Mouse (Mus musculus) 3134 (cell line): ENCODE results near the gene Parvb.
"Not testable (repeated sequence)": the region's sequence is repeated elsewhere in the genome, so short reads cannot be mapped to it uniquely, and the experiment has no call there.

ENCODE experiments used
- DNase-seq: peaks from one replicate; pipeline ENCODE4 v3.0.0-alpha.2; 2011; ENCODE audit warnings: low spot score; ENCODE audit not compliant: insufficient read length; ENCODE audit errors: extremely low read depth

Parvb gene

GRCm38 (mm10) chr15:84285453-84285852 is 53.6 kb downstream of the Parvb start:
- no peak for DNase-seq

GRCm38 (mm10) chr15:84288953-84289352 is 57.1 kb downstream of the Parvb start:
- not testable (repeated sequence) for DNase-seq

- no peak for DNase-seq
Measured at GRCm38 (mm10) chr15:84291097-84291496, 59.3 kb downstream of the Parvb start.

GRCm38 (mm10) chr15:84293590-84293989 is 61.7 kb downstream of the Parvb start:
- DNase-seq: no peak

- DNase-seq: no peak
Measured at GRCm38 (mm10) chr15:84294391-84294790, 62.5 kb downstream of the Parvb start.

GRCm38 (mm10) chr15:84295225-84295624 is 63.4 kb downstream of the Parvb start:
- peak; percentile 40 for DNase-seq

GRCm38 (mm10) chr15:84297454-84297853 is 65.6 kb downstream of the Parvb start:
- DNase-seq: no peak

GRCm38 (mm10) chr15:84298804-84299370 is 67.0 kb downstream of the Parvb start:
- no peak for DNase-seq

- no peak for DNase-seq
Measured at GRCm38 (mm10) chr15:84299662-84300333, 68.0 kb downstream of the Parvb start.

GRCm38 (mm10) chr15:84300591-84300990 is 68.7 kb downstream of the Parvb start:
- no peak for DNase-seq

GRCm38 (mm10) chr15:84301026-84301425 is 69.2 kb downstream of the Parvb start:
- DNase-seq: no peak

GRCm38 (mm10) chr15:84301641-84302420 is 70.0 kb downstream of the Parvb start:
- no peak for DNase-seq

- DNase-seq: no peak
Measured at GRCm38 (mm10) chr15:84303264-84303663, 71.4 kb downstream of the Parvb start.

GRCm38 (mm10) chr15:84305333-84305732 is 73.5 kb downstream of the Parvb start:
- no peak for DNase-seq

- no peak for DNase-seq
Measured at GRCm38 (mm10) chr15:84310271-84310670, 78.4 kb downstream of the Parvb start.

GRCm38 (mm10) chr15:84311295-84312085 is 79.6 kb downstream of the Parvb start:
- DNase-seq: no peak

GRCm38 (mm10) chr15:84312878-84313565 is 81.2 kb downstream of the Parvb start:
- DNase-seq: no peak

- DNase-seq: no peak
Measured at GRCm38 (mm10) chr15:84313566-84313878, 81.7 kb downstream of the Parvb start.

- no peak for DNase-seq
Measured at GRCm38 (mm10) chr15:84314420-84315080, 82.7 kb downstream of the Parvb start.
